Mouse (Mus musculus): ENCODE results near the gene Syne1. TPM values are rescaled to one million over a fixed set of nuclear protein-coding genes. Genes with fewer than 3 reads are reported as not detected.

Gene Syne1
- polyA plus RNA-seq, 1 experiment, result 10.2 TPM

DNA sequence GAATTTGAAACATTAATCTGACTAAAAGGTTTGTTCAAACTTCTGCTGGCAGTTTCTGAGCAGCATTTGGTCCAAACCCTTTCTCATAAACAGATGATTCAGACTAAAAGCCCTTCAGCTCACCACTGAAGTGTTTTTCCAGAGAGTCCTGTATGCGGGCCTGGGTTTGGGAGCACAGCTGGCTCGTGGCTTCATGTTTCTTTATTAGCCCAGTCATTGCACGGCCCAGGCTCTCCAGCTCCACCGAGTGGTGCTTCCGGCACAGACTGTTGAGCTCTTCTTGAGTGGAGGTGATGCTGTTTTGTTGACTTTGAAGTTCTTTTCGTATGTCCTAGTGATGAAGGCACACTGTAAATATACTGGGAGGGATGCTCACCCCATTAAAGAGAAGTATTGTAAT is 245.7 kb downstream of the Syne1 start:
- TF ChIP-seq GATA1 (IDR thresholded peaks at IDR 0.05; ENCODE audit: low read length), result no peak

DNA sequence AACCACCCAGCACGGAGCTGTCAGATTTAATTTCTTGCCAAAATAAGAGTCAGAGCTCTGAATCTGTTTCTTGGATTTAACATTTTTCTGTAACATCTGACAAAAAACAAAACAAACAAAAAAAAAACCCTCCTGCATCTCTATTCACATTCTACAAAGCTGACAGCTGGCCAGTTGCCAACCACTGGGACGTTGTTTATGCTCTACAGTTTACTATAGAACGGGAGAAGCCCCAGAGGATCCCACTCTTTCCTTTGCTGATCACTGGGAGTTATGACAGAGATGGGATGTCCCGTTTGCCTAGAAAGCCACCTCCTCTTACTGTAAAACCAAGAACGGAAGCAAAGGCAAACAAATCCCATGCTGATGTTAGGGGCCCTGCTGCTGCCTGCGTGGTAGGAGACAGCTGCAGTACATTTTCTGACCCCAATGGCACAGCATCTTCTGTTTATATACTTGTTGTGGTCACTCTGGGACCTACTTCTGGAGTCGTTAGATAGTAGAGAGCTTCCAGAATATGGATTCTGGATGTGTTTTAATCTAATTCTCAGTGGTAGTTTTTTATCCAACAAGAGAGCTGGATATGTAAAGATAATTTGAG is 255.9 kb downstream of the Syne1 start:
- TF ChIP-seq GATA1 (IDR thresholded peaks at IDR 0.05; ENCODE audit: low read length), result no peak

DNA sequence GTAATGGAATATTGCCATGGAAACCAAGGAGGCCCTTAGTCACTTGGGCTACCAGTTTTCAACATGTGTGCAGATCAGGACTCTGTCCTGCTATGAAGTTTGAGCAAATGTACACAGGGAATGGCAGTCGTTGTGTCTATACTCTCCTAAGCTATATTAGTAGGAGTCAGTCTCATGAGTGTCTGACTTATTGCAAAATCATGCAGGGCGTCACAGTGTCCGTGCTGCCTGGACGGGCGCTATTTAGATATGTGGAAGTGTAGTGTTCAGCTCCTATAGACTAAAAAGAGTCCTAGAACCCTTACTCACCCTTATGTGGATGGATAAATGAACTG is 261.7 kb downstream of the Syne1 start:
- TF ChIP-seq GATA1 (IDR thresholded peaks at IDR 0.05; ENCODE audit: low read length), result no peak

DNA sequence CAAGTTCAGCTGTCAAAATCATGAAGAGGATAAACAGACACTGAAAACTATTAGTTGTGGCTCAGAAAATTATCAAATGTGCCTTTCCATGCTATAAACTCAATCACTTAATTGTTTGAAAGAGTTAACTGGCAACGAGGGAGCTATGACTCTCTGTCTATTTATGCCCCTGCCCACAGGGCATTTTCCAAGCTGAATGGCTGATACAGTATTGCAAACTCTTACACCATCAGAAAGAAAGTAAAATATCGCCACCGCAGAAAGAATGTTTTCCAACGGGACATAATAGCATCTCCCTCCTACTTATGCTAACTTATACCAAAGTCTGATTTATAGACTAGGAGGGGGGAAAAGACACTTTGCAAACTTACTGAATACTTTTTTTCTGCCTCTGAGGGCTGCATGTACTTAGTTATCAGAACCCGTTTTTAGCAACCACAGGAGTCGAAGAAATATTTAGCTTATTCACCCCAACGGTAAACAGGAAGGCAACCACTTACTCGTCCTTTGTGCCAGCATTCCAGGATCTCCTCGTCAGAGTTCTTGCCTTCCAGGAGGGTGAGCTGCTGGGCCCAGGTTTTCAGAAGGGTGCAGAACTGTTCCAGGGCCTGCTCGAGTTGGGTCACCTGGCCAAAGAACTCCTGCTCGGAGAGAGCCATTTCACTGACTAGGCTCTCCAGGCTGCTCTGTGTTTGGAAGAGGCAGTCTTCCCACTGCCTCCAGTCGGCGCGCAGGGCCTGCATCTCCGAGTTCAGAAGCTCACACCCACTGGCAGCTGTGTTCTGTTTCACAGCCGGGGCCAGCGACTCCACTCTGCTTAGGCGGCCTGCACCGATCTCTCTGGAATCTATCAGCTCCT is 262.3 kb downstream of the Syne1 start:
- no peak for TF ChIP-seq GATA1 (IDR thresholded peaks at IDR 0.05; ENCODE audit: low read length)

DNA sequence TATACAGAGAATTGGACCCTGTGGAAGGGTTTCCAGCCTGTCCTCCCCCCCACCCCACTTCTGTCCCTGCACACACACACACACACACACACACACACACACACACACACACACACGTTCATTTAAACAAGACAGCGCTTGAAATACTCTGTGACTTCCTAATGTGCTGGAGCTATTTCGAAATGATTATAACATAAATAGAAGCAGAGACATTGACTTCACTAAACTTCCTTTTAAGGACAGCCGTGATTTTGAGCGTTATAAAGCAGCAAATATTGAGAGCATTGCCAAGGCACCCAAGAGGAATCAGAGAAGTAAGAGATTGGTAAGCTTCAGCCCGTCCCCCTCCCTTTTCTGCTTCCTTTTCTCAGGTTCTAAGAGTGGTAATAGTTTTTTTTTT is 263.0 kb downstream of the Syne1 start:
- no peak for TF ChIP-seq GATA1 (IDR thresholded peaks at IDR 0.05; ENCODE audit: low read length)

DNA sequence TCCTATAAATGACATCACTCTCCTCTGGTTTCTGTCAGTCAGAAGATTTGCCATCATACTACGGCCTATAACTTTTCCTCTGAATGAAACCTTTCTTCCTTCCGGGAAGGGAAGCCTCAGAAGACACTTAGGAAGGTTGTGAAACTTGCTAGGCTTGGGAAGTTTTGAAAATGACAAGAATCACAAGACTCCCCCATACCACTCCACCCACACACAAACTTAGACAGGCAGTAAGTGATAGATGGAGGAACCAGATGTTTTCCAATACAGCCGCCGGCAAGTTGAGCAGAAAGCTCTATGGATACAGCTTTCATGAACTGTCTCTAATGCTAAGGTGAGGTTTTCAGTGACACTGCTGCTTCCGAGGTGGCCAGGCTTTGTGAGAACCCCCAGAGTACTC is 275.5 kb downstream of the Syne1 start:
- TF ChIP-seq GATA1 (IDR thresholded peaks at IDR 0.05; ENCODE audit: low read length), result no peak

DNA sequence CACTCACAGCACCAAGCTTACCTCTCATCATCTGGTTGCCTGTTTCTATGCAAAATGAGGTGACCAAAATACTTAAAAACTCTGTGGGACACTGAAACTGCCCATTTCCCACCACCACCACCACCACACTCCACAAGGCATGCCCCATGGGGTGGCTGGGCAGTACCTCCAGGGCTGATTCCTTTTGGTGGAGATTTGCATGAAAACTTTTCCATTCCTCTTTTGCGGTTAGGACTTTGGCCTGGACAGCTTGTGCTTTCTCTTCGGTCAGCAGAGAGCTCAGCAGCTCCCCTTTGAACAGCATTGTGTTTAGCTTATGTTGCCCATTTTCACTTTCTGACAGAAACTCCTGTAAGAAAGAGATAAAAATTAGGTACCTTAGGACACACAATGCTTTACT is 280.6 kb downstream of the Syne1 start:
- no peak for TF ChIP-seq GATA1 (IDR thresholded peaks at IDR 0.05; ENCODE audit: low read length)

DNA sequence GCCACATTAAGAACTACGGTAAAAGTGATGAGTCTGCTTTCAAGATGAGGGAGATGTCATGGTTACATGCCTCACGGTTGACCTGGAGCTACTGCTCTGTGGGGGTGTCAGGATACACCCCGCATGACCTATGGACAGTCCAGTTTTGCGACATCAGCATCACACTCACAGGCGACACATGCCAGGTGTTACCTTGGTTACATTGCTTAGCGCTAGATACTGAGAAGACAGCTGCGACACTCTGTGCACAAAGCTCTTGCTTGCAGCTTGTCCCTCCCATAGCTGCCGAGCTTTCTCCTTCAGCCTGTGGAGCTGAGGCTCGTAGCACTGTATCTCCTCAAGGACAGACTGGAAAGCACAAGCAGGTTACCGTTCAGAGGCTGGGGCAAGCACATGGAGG is 286.9 kb downstream of the Syne1 start:
- no peak for TF ChIP-seq GATA1 (IDR thresholded peaks at IDR 0.05; ENCODE audit: low read length)

DNA sequence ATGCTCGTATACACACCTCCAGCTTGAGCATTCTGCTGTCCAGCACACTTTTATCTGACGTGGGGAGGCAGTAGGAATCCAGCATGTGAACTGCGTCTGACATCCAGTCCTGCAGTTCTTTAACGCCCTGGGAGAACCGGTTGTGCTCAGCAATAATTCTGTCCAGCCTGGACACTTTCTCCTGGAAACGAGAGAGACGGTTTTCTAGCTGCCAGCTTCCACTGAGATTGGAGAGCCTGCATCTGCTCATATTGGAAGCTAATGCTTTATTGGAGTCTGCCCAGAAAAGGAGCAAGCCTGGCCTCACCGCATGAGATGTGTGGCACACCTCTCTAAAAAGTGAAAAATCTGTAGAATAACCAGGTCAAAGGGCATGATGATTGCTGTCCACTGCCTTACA is 288.6 kb downstream of the Syne1 start:
- TF ChIP-seq GATA1 (IDR thresholded peaks at IDR 0.05; ENCODE audit: low read length), result no peak

DNA sequence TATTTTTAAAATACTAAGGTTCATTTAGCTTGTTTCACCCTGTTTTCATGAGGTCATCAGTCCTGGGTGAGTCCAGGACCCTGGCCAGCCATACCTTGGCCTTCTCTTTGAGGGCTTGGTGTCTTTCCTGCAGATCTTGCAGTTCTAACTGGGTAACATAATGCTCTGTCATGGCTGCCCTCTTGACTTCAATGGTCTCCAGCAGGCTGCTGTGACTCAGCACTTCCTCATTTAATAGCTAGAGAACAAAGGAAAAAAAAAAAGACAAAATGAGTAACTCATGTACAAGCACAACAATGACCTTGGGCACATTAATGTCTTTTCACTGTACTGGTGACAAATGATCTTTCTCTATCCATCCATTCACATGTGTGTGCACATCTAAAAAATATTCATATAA is 294.6 kb downstream of the Syne1 start:
- TF ChIP-seq GATA1 (IDR thresholded peaks at IDR 0.05; ENCODE audit: low read length), result no peak

DNA sequence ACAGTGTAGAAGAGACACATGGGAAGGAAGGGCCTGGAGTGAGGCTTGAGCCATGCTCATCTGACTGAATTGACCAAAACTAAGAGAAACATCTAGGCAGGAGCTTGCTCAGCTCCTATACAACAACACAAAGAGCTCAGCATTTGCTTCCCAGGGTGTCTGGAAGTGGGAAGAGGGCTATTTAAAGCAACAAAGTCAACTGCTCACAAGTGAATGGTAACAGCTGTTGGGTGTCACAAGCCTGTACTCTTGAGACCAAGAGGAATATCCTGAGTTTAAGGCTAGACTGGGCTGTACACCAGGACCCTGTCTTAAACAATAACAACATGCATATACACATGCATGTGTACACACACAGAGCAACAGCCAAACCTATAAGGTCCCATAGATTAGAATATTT is 297.5 kb downstream of the Syne1 start:
- no peak for TF ChIP-seq GATA1 (IDR thresholded peaks at IDR 0.05; ENCODE audit: low read length)

DNA sequence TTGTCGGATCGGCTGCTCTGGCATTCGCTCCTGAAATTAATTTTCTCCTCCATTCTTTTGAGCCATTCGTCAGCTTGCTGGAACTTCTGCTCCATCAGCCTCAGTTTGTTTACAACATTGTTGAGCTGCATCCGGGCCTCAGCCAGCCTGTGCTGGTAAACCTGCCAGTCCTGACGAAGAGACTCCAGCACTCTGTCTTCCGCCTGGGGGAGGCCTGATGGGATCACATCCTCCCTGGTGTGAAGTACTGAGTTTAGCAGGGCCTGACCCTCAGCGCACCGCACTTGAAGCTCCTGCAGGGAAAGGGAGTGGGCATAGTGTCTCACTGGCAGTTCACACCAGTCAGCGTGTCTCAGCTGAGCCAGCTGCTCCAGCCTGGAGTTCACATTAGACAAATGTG is 300.6 kb downstream of the Syne1 start:
- no peak for TF ChIP-seq GATA1 (IDR thresholded peaks at IDR 0.05; ENCODE audit: low read length)

DNA sequence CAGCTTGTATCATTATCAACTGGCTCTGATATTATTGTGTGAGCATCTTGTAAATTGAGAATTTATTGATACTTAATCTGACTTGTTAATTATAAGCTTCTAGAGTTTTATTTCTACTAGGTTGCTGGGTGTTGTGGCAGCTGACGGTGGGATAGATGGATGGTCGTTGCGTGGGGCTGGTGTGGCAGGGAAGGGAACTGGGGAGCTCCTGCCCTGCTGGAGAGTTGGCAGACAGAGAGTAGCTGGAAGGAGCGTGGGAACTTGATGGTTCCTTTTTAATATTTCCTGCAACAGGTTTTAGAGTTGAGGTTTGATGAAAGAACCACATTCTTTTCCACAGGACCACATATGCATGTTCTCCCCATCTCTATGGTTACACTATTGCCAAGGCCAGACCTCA is 311.6 kb downstream of the Syne1 start:
- TF ChIP-seq GATA1 (IDR thresholded peaks at IDR 0.05; ENCODE audit: low read length), result no peak

DNA sequence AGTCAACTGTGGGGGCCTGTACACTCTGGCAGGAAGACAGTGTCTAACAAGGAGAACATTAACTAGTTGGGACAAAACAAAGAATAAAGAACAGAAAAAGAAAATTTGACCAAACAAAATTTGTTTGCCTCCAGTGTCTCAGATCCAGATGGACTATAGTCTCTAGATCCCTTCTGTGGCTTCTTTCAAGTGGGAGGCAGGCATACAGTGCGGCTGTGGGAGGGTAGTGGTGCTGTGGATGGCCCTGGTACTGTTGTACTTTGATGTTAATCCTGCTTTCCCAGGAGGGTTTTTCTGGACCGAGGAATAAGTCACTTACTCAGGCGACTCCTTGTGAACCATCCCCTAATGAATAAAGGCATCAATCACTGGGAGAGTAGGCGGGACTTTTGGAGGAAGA is 314.4 kb downstream of the Syne1 start:
- TF ChIP-seq GATA1 (IDR thresholded peaks at IDR 0.05; ENCODE audit: low read length), result no peak

DNA sequence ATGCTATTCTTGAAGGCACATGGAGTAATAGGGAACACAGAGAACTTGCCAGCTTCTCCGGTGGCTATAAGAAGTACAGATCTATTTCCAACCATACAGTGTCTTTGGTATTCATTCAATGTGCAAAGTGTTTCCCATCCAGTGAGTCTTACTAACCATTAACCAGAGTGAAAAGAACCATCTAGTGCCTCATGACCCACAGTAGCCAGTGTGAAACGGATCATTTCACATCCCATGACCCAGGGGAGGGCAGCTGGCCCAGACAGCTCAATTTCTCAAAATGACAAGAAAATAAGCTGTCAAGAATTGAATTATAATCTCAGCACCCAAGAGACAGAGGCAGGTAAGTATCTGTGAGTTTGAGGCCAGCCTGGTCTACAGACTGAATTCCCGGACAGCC is 315.1 kb downstream of the Syne1 start:
- TF ChIP-seq GATA1 (IDR thresholded peaks at IDR 0.05; ENCODE audit: low read length), result no peak

DNA sequence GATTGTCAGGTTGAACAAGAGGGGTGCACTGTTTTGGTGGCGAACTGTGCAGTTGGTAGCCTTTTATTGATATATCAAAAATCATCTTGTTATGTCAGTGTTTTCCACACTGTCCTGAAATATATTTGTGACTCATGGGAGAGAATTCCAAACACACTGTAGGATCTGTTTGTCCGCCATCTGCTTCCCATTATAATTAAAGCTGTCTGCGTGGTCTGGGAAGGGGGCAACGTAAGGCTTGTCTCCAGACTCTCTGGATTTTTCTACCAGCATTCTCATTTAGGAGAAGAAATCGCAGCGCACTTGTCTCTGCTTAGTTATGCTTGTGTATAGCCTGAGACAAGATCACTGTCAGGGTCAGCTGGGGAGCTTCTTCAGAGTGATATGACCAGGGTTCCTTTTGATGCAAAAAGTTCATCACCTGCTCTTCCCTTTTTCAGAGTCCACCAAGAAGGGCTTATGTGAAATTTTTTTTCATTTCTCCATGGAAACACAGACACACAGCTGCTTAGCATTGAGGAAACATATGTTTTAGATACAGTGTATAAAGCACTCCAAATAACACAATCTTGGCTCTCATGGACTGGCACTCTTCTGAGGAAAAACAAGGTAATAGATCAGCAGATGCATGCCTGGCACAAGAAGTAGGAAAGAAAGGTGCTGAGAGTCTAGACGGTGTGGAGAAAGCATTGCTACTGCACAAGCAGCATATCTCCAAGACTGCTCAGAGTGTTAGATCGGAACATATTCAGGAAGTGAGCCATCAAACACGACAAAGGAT is 316.4 kb downstream of the Syne1 start:
- TF ChIP-seq GATA1 (IDR thresholded peaks at IDR 0.05; ENCODE audit: low read length), result no peak

DNA sequence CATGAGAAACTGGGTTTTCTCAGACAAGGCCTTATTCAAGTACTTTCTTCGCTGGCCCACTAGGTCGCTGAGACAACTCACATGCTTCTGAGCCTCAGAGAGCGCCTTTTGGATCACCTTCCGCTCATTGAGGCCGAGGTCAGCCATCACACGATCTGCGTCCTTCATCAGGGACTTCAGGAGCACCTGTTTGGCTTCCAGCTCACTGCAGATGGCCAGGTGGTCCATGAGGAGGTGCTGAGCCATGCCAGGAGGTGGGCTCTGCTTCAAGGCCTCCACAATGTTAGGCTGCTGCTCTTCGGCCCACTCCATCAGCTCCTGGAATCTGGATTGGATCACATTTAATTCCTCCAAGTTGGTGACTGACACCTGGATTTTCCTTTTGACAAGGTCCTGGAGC is 322.2 kb downstream of the Syne1 start:
- no peak for TF ChIP-seq GATA1 (IDR thresholded peaks at IDR 0.05; ENCODE audit: low read length)

All from G1E-ER4 (cell line).